Mouse (Mus musculus) MEL (cell line): Measurements from ENCODE around the gene Rps16. TPM values are rescaled to one million over a fixed set of nuclear protein-coding genes. Genes with fewer than 3 reads are reported as not detected.
A peak's percentile ranks its signal among the peaks of the same experiment; 100 is the strongest.

Experiments
- DNase-seq: peaks from one replicate; pipeline ENCODE4 v3.0.0; 2011; ENCODE audit warnings: low read depth, low spot score
- H3K27ac ChIP-seq: 2 replicates; pipeline ENCODE4 v1.5.1; 2012; ENCODE audit warnings: low read depth, mild to moderate bottlenecking, control low read depth, low read length, moderate library complexity; ENCODE audit not compliant: control insufficient read depth
- H3K27me3 ChIP-seq, 2 experiments: fragments of 150-350 bp in 1 of 2; sonication (generic) in 1 of 2; 2 replicates each; pipeline ENCODE4 v1.6.1; 2012; ENCODE audit warnings: low read length in 2 of 2, mild to moderate bottlenecking in 2 of 2, improper control_type of control experiment in 1 of 2, moderate library complexity in 1 of 2; ENCODE audit not compliant: insufficient read depth in 2 of 2, control insufficient read depth in 1 of 2
- H3K36me3 ChIP-seq, 2 experiments: 2 replicates each; pipeline ENCODE4 v1.6.1; 2012 to 2014; ENCODE audit warnings: low read length in 2 of 2, improper control_type of control experiment in 1 of 2, inconsistent platforms in 1 of 2, mild to moderate bottlenecking in 1 of 2; ENCODE audit not compliant: insufficient read depth in 2 of 2, control insufficient read depth in 1 of 2
- H3K4me1 ChIP-seq, 2 experiments: fragments of 150-350 bp in 1 of 2; sonication (generic) in 1 of 2; 2 replicates each; pipeline ENCODE4 v1.6.1; 2012; ENCODE audit warnings: low read length in 2 of 2, improper control_type of control experiment in 1 of 2, mild to moderate bottlenecking in 1 of 2; ENCODE audit not compliant: insufficient read depth in 2 of 2, control insufficient read depth in 1 of 2
- H3K4me3 ChIP-seq, 2 experiments: fragments of 150-350 bp in 1 of 2; sonication (generic) in 1 of 2; 2 replicates each; pipeline ENCODE4 v1.5.1; 2012; ENCODE audit warnings: low read depth in 2 of 2, low read length in 2 of 2, mild to moderate bottlenecking in 2 of 2, moderate library complexity in 2 of 2, control low read depth in 1 of 2, improper control_type of control experiment in 1 of 2; ENCODE audit not compliant: control insufficient read depth in 1 of 2, insufficient read depth in 1 of 2
- H3K79me2 ChIP-seq: 2 replicates; pipeline ENCODE4 v1.6.1; 2012; ENCODE audit warnings: mild to moderate bottlenecking, low read length, moderate library complexity; ENCODE audit not compliant: control insufficient read depth, poor library complexity, insufficient read depth
- H3K9ac ChIP-seq: 2 replicates; pipeline ENCODE4 v1.6.1; 2012; ENCODE audit warnings: low read depth, mild to moderate bottlenecking, control low read depth, low read length, moderate library complexity; ENCODE audit not compliant: control insufficient read depth, poor library complexity, severe bottlenecking
- H3K9me3 ChIP-seq: fragments of 150-350 bp; sonication (generic); replicated peaks from 2 replicates; pipeline ENCODE4 v1.6.1; 2012; ENCODE audit warnings: mild to moderate bottlenecking, low read length, improper control_type of control experiment, moderate library complexity; ENCODE audit not compliant: insufficient read depth
- BHLHE40 ChIP-seq: IDR thresholded peaks from 2 replicates; pipeline ENCODE4 v1.6.1; 2012; ENCODE audit warnings: low read depth, mild to moderate bottlenecking, inconsistent platforms, low read length, improper control_type of control experiment, borderline replicate concordance
- CHD1 ChIP-seq: IDR thresholded peaks from 2 replicates; pipeline ENCODE4 v1.6.1; 2012; ENCODE audit warnings: low read depth, mild to moderate bottlenecking, inconsistent platforms, low read length, improper control_type of control experiment
- CHD2 ChIP-seq: IDR thresholded peaks from 2 replicates; pipeline ENCODE4 v1.6.1; 2011; ENCODE audit warnings: low read length, improper control_type of control experiment
- ELF1 ChIP-seq: IDR thresholded peaks from 2 replicates; pipeline ENCODE4 v1.6.1; 2014; ENCODE audit warnings: low read depth, mild to moderate bottlenecking, inconsistent platforms, low read length, improper control_type of control experiment, moderate library complexity
- EP300 ChIP-seq, 2 experiments: IDR thresholded peaks; 2 replicates each; pipeline ENCODE4 v1.6.1; 2011; ENCODE audit warnings: improper control_type of control experiment in 2 of 2, low read length in 2 of 2, low read depth in 1 of 2, mild to moderate bottlenecking in 1 of 2
- ETS1 ChIP-seq: IDR thresholded peaks from 2 replicates; pipeline ENCODE4 v1.6.1; 2012; ENCODE audit warnings: low read depth, mild to moderate bottlenecking, inconsistent platforms, low read length, improper control_type of control experiment, moderate library complexity
- HCFC1 ChIP-seq: IDR thresholded peaks from 2 replicates; pipeline ENCODE4 v1.6.1; 2012; ENCODE audit warnings: low read depth, mild to moderate bottlenecking, inconsistent platforms, low read length, improper control_type of control experiment, moderate library complexity
- MAFK ChIP-seq: IDR thresholded peaks from 2 replicates; pipeline ENCODE4 v1.6.1; 2011; ENCODE audit warnings: low read depth, mild to moderate bottlenecking, low read length, improper control_type of control experiment, borderline replicate concordance
- MAX ChIP-seq: IDR thresholded peaks from 2 replicates; pipeline ENCODE4 v1.6.1; 2011; ENCODE audit warnings: low read length, improper control_type of control experiment
- MAZ ChIP-seq: IDR thresholded peaks from 2 replicates; pipeline ENCODE4 v1.6.1; 2012; ENCODE audit warnings: low read depth, mild to moderate bottlenecking, inconsistent platforms, low read length, improper control_type of control experiment
- MEF2A ChIP-seq: IDR thresholded peaks from 2 replicates; pipeline ENCODE4 v1.6.1; 2014; ENCODE audit warnings: low read depth, mild to moderate bottlenecking, inconsistent platforms, low read length, improper control_type of control experiment; ENCODE audit not compliant: poor library complexity, insufficient replicate concordance, severe bottlenecking; ENCODE audit errors: extremely low read depth
- MXI1 ChIP-seq: IDR thresholded peaks from 2 replicates; pipeline ENCODE4 v1.6.1; 2011; ENCODE audit warnings: mild to moderate bottlenecking, low read depth, low read length, improper control_type of control experiment
- MYB ChIP-seq: IDR thresholded peaks from 2 replicates; pipeline ENCODE4 v1.6.1; 2011; ENCODE audit warnings: mild to moderate bottlenecking, low read depth, low read length, improper control_type of control experiment
- NELFE ChIP-seq: IDR thresholded peaks from 2 replicates; pipeline ENCODE4 v1.6.1; 2011; ENCODE audit warnings: low read depth, low read length, improper control_type of control experiment
- POLR2A ChIP-seq, 2 experiments: IDR thresholded peaks; 2 replicates each; pipeline ENCODE4 v1.6.1; 2011 to 2012; ENCODE audit warnings: low read length in 2 of 2, mild to moderate bottlenecking in 2 of 2, control low read depth in 1 of 2, improper control_type of control experiment in 1 of 2, low read depth in 1 of 2, moderate library complexity in 1 of 2; ENCODE audit not compliant: control insufficient read depth in 1 of 2, insufficient read depth in 1 of 2, poor library complexity in 1 of 2
- POLR2AphosphoS2 ChIP-seq: IDR thresholded peaks from 2 replicates; pipeline ENCODE4 v1.6.1; 2011; ENCODE audit warnings: low read length, improper control_type of control experiment
- SIN3A ChIP-seq: IDR thresholded peaks from 2 replicates; pipeline ENCODE4 v1.6.1; 2012; ENCODE audit warnings: low read length, improper control_type of control experiment, inconsistent platforms
- UBTF ChIP-seq: IDR thresholded peaks from 2 replicates; pipeline ENCODE4 v1.6.1; 2012; ENCODE audit warnings: low read depth, mild to moderate bottlenecking, inconsistent platforms, low read length, improper control_type of control experiment, moderate library complexity, borderline replicate concordance; ENCODE audit not compliant: insufficient read depth
- USF1 ChIP-seq: IDR thresholded peaks from 2 replicates; pipeline ENCODE4 v1.6.1; 2014; ENCODE audit warnings: low read depth, mild to moderate bottlenecking, inconsistent platforms, low read length, improper control_type of control experiment, moderate library complexity
- USF2 ChIP-seq, 2 experiments: IDR thresholded peaks; 2 replicates each; pipeline ENCODE4 v1.6.1; 2011 to 2012; ENCODE audit warnings: improper control_type of control experiment in 2 of 2, low read length in 2 of 2, borderline replicate concordance in 1 of 2, inconsistent platforms in 1 of 2, low read depth in 1 of 2, mild to moderate bottlenecking in 1 of 2; ENCODE audit not compliant: insufficient read depth in 1 of 2
- ZNF384 ChIP-seq: IDR thresholded peaks from 2 replicates; pipeline ENCODE4 v1.6.1; 2012; ENCODE audit warnings: low read depth, mild to moderate bottlenecking, inconsistent platforms, low read length, improper control_type of control experiment
- polyA plus RNA-seq, 2 experiments: library from polyadenylated mRNA; stranded (reverse) in 1 of 2; unstranded in 1 of 2; fragments of >175 nt in 1 of 2; fragments of >200 nt in 1 of 2; gene quantifications; 2 replicates each; pipeline versions ENCODE4 v1.2.1 to v1.2.4; 2012; ENCODE audit warnings: low replicate concordance in 2 of 2, low read depth in 1 of 2; ENCODE audit not compliant: insufficient read length in 2 of 2, insufficient read depth in 1 of 2, missing spikeins in 1 of 2
- total RNA-seq: library from RNA; depleted of rRNA; stranded (reverse); fragments of 300-350 nt; gene quantifications from 2 replicates; pipeline ENCODE4 v1.2.3, GENCODE M21; 2012

The Rps16 gene
- total and polyA plus RNA-seq, 3 experiments: 1,661 to 2,343 (median 1,740) TPM

DNA sequence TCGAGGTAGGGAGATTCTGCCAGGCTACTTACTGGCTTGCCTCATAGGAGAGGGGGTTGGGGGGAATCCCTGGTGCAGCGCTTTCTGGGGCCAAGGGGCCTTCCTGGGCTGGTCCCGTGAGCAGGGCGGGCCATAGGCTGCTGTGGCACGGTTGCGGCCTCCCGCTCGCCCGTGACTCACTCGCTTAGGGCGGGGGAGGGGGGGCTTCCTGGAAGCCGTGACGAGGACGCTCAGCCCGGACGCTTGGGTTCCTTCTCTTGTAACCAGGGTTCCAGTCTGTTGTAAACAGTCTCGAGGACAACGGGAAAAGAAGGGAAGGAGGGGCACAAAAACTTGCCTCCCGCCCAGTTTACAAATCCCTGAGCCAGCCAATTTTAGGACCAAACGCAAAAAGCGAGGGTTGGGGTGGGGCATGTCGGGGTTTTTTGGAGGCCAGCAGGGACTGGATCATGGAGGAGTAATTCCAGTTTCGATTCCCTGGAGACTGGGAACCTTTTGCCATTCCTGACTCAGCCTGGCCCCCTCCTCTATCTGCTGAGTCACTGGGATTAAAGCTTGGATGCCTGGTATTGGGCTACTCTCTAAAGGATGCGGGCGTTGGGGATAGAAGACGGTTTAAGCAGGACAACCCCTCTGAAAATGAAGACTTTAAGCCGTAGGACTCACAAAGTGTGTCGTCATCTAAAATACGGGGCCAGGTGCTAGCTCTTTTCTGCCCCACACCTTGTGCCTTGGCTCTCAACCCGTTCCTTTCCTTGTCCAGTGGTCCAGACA lies 30.8 kb downstream of the Rps16 start (continued):
- TF ChIP-seq BHLHE40 (peak; percentile 99), ELF1 (peak; percentile 37; the same call in 1 of the 2 replicates), MAZ (peak; percentile 67)

- peak; percentile 81 for DNase-seq
- Histone ChIP-seq H3K9me3 (no peaks in the 10 kb centered on the region), H3K4me3 (peak overlapping the region; percentile 57 to 85)
These were observed 31.5 kb downstream of the Rps16 start for GRCm38 (mm10) chr7:28381938-28382337.

DNA sequence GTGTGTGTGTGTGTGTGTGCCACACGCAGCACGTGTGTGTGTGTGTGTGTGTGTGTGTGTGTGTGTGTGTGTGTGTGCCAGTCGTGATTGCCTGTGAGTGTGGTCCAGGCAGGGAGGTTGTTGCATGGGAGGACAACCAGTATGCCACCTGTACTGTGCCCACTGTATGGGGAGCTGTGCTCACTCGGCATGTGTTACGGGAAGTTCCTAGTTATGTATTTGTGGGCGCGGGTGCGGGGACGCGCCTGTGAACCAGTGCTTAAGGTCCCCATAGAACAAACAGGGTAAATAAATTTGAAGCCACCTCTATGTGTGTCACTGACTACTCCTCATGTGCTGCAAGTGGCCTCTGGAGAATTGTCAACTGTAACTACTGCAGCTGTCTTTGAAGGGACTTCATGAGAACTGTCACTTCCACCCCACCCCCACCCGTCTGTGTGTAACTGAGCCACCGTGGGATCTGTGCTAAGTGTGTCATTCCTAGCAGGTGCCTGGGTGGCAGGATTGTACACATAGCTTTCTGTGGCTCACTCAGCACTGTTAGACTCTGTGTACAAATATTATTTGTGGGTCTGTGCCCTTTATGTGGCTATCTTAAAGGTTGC lies 32.0 kb downstream of the Rps16 start:
- DNase-seq: peak; percentile 74
- peak overlapping the region; percentile 95 for H3K27ac ChIP-seq
- peak overlapping the region; percentile 74 for H3K9ac ChIP-seq
- peaks cover 3% of the 10 kb centered on the region for H3K79me2 ChIP-seq
- H3K4me1 ChIP-seq: peaks cover 6 to 29% of the 10 kb centered on the region in 2 experiments
- peak overlapping the region; percentile 57 to 85 for H3K4me3 ChIP-seq
- no peaks in the 10 kb centered on the region for H3K27me3 ChIP-seq
- H3K36me3 ChIP-seq: peaks cover 0 to 16% of the 10 kb centered on the region in 2 experiments; a peak in 2 of 4 replicates
- no peaks in the 10 kb centered on the region for H3K9me3 ChIP-seq
- 0 out of 2 replicates have a peak, but pooled peaks have one; percentile 36 for TF ChIP-seq UBTF
- TF ChIP-seq MAX: 0 out of 2 replicates have a peak, but pooled peaks have one; percentile 9
- TF ChIP-seq USF2 (IDR thresholded peaks at IDR 0.05; ENCODE audit: borderline replicate concordance in 1 of 2, insufficient read depth in 1 of 2, low read depth in 1 of 2, low read length in 2 of 2): no peak

More at GRCm38 (mm10) chr7:28381938-28382337, 31.5 kb downstream of the Rps16 start:
- peak overlapping the region; percentile 74 for H3K9ac ChIP-seq
- H3K27me3 ChIP-seq: no peaks in the 10 kb centered on the region
- peaks cover 6 to 29% of the 10 kb centered on the region in 2 experiments for H3K4me1 ChIP-seq
- peak; percentile 78 for TF ChIP-seq SIN3A
- TF ChIP-seq CHD1: peak; percentile 68; the same call in 1 of the 2 replicates
- TF ChIP-seq MYB: no peak
- TF ChIP-seq MEF2A: peak; percentile 93
- peak; percentile 49; the same call in 1 of the 2 replicates for TF ChIP-seq HCFC1
- TF ChIP-seq BHLHE40: peak; percentile 83; the same call in 1 of the 2 replicates
- TF ChIP-seq MAX: peak; percentile 44
- TF ChIP-seq MAZ: no peak
- peak in 1 of 2 experiments; percentile 53; a peak in 2 of 4 replicates for TF ChIP-seq EP300 (IDR thresholded peaks at IDR 0.05; ENCODE audit: low read depth in 1 of 2, low read length in 2 of 2)
- peak; percentile 7; the same call in 1 of the 2 replicates for TF ChIP-seq USF1
- TF ChIP-seq POLR2AphosphoS2: no peak
- no peak for TF ChIP-seq MAFK
- peak; percentile 75 for TF ChIP-seq ETS1
- TF ChIP-seq MXI1: peak; percentile 76; the same call in 1 of the 2 replicates
- TF ChIP-seq NELFE: peak; percentile 42
- TF ChIP-seq ZNF384: no peak
- TF ChIP-seq CHD2: peak; percentile 35; the same call in 1 of the 2 replicates
- 0 out of 4 replicates have a peak, but pooled peaks of 1 of the 2 experiments have one; percentile 15 for TF ChIP-seq POLR2A (IDR thresholded peaks at IDR 0.05; ENCODE audit: control insufficient read depth in 1 of 2, insufficient read depth in 1 of 2, low read depth in 1 of 2, low read length in 2 of 2, poor library complexity in 1 of 2)
- 0 out of 2 replicates have a peak, but pooled peaks have one; percentile 38 for TF ChIP-seq UBTF
- peak; percentile 70; the same call in 1 of the 2 replicates for TF ChIP-seq ELF1
- H3K27ac ChIP-seq: peak overlapping the region; percentile 95
- peaks cover 0 to 16% of the 10 kb centered on the region in 2 experiments; a peak in 2 of 4 replicates for H3K36me3 ChIP-seq
- H3K79me2 ChIP-seq: peaks cover 3% of the 10 kb centered on the region
